Mouse (Mus musculus) heart, embryonic 12.5 days (tissue): ENCODE data around the gene Lrcol1. TPM values are rescaled to one million over a fixed set of nuclear protein-coding genes. Genes with fewer than 3 reads are reported as not detected.

Experiments
- ATAC-seq: fragments of 200-750 bp; cut with Nextera tagmentation; 2 replicates; pipeline ENCODE4 v1.8.0; 2017; ENCODE audit warnings: moderate TSS enrichment, moderate library complexity; ENCODE audit not compliant: insufficient number of reproducible peaks, low FRiP score
- H3K27ac ChIP-seq: fragments of 300-500 bp; sonication (generic); 2 replicates; pipeline ENCODE4 v1.5.1; 2016; ENCODE audit warnings: mild to moderate bottlenecking, moderate library complexity; ENCODE audit not compliant: poor library complexity, severe bottlenecking
- H3K27me3 ChIP-seq: fragments of 300-500 bp; sonication (generic); replicated peaks from 2 replicates; pipeline ENCODE4 v1.6.1; 2016; ENCODE audit warnings: mild to moderate bottlenecking, moderate library complexity
- H3K36me3 ChIP-seq: fragments of 300-500 bp; sonication (generic); 2 replicates; pipeline ENCODE4 v1.6.1; 2016; ENCODE audit warnings: mild to moderate bottlenecking, moderate library complexity
- H3K4me1 ChIP-seq: fragments of 300-500 bp; sonication (generic); replicated peaks from 2 replicates; pipeline ENCODE4 v1.6.1; 2016; ENCODE audit warnings: mild to moderate bottlenecking
- H3K4me2 ChIP-seq: fragments of 300-500 bp; sonication (generic); 2 replicates; pipeline ENCODE4 v1.6.1; 2016; ENCODE audit warnings: mild to moderate bottlenecking, moderate library complexity
- H3K4me3 ChIP-seq: fragments of 300-500 bp; sonication (generic); 2 replicates; pipeline ENCODE4 v1.5.1; 2016; ENCODE audit warnings: mild to moderate bottlenecking
- H3K9ac ChIP-seq: fragments of 300-500 bp; sonication (generic); 2 replicates; pipeline ENCODE4 v1.6.1; 2016; ENCODE audit warnings: mild to moderate bottlenecking, moderate library complexity
- H3K9me3 ChIP-seq: fragments of 300-500 bp; sonication (generic); replicated peaks from 2 replicates; pipeline ENCODE4 v1.6.1; 2016; ENCODE audit warnings: mild to moderate bottlenecking, moderate library complexity
- WGBS: fragments of 180-500 bp; shearing (Covaris S2); methylation state at CpG from one replicate; pipeline ENCODE4 v1.1.7; 2016; 5-methylcytosine and 5-hydroxymethylcytosine counted together
- polyA plus RNA-seq: library from polyadenylated mRNA; unstranded; fragments of >200 nt; fragmentation: Nextera tagmentation; extraction: Ambion mirVana; gene quantifications from 2 replicates; pipeline ENCODE4 v1.2.1, GENCODE M21; 2016

The Lrcol1 gene
- polyA plus RNA-seq, 1 experiment from 2014 or later: not detected

DNA sequence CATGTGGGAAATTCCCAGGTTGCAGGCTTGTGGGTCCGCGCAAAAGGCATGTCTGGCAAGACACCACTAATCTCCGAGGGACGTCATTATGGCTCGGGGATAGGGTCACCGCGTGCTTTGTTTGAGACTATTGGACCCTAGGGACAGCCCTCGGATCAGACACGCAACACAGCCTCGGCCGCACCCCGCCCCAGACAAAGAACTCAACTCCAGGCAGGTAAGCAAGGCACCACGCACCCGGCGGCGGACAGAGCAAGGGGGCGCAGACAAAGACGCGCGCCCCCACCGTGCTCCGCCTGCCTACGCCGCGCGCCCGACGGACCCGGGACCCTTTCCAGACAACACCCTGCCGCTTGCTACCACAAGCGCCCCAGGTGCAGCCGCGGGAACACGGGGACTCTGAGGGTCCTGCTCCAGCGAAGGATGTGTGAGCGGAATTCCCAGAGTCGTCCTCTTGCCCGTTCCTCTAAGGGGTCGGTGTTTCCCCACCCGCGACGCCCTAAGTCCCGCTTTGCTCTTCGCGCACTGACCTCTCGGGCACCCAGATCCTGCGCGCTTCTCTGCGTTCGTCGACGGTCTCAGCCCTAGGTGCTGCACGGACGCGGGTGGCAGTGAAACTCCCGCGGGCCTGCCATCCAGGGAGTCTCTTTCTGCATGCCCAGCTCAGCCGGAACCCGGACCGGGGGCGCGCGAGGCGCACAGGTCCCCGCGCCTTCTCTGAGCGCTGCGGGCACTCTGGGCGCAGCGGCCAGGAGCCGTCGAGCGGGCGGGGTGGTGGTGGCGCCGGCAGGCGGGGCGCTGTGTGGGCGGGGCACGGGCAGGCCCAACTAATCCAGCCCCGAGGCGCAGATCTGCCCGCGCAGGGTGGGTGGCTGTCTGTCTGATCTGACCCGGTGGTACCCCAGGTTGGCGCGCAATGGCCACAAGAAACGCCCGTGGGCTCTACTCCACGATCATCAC, 42.1 kb downstream of the Lrcol1 start:
- peaks cover 27% of the 10 kb centered on the region for H3K4me1 ChIP-seq
- peak; percentile 80 for ATAC-seq
- peak overlapping the region; percentile 64 for H3K9ac ChIP-seq
- no peak overlapping the region for H3K27ac ChIP-seq
- H3K4me2 ChIP-seq: peak overlapping the region; percentile 85
- H3K4me3 ChIP-seq: peak overlapping the region; percentile 63
- 1% methylated on average over 90 of the region's 90 CpGs for WGBS
- no peaks in the 10 kb centered on the region for H3K36me3 ChIP-seq
- peaks cover 15% of the 10 kb centered on the region for H3K27me3 ChIP-seq
- H3K9me3 ChIP-seq: no peaks in the 10 kb centered on the region

DNA sequence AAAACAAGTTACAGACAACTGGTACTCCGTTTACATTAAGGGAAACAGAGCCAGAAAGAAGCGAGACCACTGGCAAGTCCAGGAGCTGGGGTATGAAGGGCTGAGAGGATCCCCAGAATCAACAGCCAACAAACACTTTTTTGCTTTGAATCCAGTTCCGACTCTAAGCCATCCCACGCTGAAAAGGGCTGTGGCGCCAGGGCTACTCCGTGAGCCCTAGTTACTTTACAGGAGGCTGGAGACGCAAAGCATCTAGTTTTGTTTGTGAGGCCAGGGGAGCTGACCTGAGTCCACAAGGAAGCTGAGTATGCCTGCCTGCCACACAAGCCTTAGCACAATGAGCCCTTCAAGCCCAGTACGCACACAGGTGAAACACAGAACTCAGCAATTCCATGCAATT, 42.8 kb downstream of the Lrcol1 start:
- Histone ChIP-seq H3K9me3 (no peaks in the 10 kb centered on the region), H3K9ac (peak overlapping the region; percentile 64), H3K4me2 (peak overlapping the region; percentile 85), H3K4me1 (peaks cover 27% of the 10 kb centered on the region), H3K27me3 (peaks cover 15% of the 10 kb centered on the region), H3K27ac (no peak overlapping the region), H3K36me3 (0 out of 2 replicates have a peak, but pooled peaks cover 1% of the 10 kb centered on the region), H3K4me3 (peak overlapping the region; percentile 63)
- ATAC-seq: no peak
- 21% methylated on average over 8 of the region's 8 CpGs for WGBS

DNA sequence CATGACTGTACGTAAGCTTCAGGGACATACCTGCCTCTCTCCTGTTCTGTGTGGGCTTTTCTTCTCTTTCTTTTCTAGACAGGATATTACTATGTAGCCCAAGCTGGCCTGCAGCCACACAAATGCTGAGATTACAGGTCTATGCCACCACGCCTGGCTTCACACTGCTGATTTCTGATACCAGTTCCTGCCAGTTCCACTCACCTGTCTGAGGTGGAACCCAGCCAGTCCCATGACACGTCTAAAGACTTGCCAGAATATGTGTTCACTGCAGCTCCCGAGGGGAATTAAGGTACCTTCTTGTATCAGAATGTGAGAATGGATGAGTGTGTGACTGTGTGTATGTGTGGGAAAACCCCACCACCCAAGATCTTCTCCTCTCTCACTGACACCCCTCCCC, 46.1 kb downstream of the Lrcol1 start:
- H3K9ac ChIP-seq: no peak overlapping the region
- WGBS: 81% methylated on average over 4 of the region's 4 CpGs
- H3K27ac ChIP-seq: no peak overlapping the region
- no peak overlapping the region for H3K4me3 ChIP-seq
- peaks cover 19% of the 10 kb centered on the region for H3K4me1 ChIP-seq
- H3K36me3 ChIP-seq: 0 out of 2 replicates have a peak, but pooled peaks cover 9% of the 10 kb centered on the region
- no peak for ATAC-seq
- H3K9me3 ChIP-seq: no peaks in the 10 kb centered on the region
- H3K4me2 ChIP-seq: no peak overlapping the region
- H3K27me3 ChIP-seq: peaks cover 9% of the 10 kb centered on the region

DNA sequence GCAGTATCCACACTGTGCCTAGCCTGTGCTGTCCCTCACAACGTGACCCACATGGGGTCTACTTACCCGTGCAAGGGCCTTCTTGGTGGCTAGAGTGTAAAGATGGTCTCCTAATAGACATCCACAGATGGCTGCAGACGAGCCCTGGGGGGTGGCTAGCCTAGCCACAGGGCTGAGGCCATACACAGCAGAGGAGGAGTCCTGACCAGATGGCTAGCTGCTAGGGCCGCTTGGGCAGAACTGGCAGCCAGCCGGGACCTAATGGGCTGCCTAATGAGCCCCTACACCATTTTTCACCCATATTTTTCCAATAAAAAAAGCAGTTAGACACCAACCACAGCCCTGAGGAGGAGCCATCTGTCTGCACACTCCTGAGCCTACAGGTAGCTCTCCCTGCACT, 48.2 kb downstream of the Lrcol1 start:
- Histone ChIP-seq H3K4me2 (no peak overlapping the region), H3K36me3 (0 out of 2 replicates have a peak, but pooled peaks cover 9% of the 10 kb centered on the region), H3K4me3 (no peak overlapping the region), H3K9ac (no peak overlapping the region), H3K9me3 (no peaks in the 10 kb centered on the region), H3K27ac (no peak overlapping the region), H3K27me3 (no peaks in the 10 kb centered on the region), H3K4me1 (peaks cover 9% of the 10 kb centered on the region)
- ATAC-seq: no peak
- 81% methylated on average over 5 of the region's 5 CpGs for WGBS

DNA sequence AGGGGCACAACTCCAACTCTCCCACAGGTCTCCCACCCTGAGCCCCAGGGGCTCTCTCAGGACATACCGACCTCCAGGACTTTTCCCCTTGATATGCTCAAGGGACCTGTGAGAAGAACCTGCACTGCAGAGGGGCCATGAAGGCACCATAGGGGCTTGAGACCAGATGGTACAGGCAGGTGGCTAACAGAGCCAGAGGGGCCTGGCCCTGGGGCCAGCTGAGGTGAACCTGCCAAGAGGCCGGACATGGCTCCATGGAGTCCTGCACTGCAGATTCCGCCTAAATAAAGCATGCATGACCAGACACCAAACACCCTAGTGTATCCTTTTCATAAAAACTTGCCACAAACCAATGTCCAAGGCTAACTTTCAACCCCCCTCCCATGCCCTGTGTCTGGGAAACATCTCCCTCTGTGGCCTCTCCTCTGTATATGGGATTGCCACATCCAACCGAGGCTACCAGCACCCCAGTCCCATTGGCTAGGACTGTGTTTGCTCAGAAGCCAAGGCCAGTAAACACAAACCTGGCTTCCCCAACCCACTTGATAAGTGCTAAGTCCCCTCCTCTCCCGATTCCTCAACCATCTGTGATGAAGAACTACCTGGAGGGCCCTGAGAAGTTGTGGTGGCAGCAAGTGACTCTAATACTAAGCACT, 50.6 kb downstream of the Lrcol1 start:
- 82% methylated on average over 5 of the region's 5 CpGs for WGBS
- no peak overlapping the region for H3K4me3 ChIP-seq
- no peaks in the 10 kb centered on the region for H3K9me3 ChIP-seq
- ATAC-seq: no peak
- H3K27me3 ChIP-seq: no peaks in the 10 kb centered on the region
- H3K4me1 ChIP-seq: 0 out of 2 replicates have a peak, but pooled peaks cover under 1% of the 10 kb centered on the region
- no peak overlapping the region; the same call in 1 of the 2 replicates for H3K9ac ChIP-seq
- H3K27ac ChIP-seq: no peak overlapping the region
- H3K4me2 ChIP-seq: no peak overlapping the region
- peaks cover 9% of the 10 kb centered on the region; the same call in 1 of the 2 replicates for H3K36me3 ChIP-seq

DNA sequence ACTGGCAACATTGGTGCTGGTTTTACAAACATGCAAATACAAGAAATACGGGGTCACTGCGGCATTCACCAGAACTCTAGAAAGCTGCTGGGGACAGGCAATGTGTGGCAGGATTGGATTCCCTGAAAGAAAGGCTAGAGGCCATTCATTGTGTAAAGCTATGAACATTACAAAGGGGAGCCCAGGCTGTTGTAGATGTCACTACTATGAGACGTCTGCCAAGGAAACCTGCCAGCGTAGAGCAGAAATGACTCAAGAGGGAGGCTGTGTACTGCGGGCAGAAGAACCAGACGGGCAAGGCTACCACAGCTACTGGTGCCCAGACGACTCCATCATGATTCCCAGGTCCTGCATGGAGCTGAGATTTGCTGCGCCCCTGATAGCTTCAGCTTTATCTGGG, 56.6 kb downstream of the Lrcol1 start:
- H3K9me3 ChIP-seq: no peaks in the 10 kb centered on the region
- H3K27me3 ChIP-seq: no peaks in the 10 kb centered on the region
- H3K36me3 ChIP-seq: no peaks in the 10 kb centered on the region; the same call in 1 of the 2 replicates
- H3K4me2 ChIP-seq: no peak overlapping the region
- WGBS: 90% methylated on average over 8 of the region's 8 CpGs
- no peak overlapping the region for H3K9ac ChIP-seq
- H3K27ac ChIP-seq: no peak overlapping the region
- no peak overlapping the region for H3K4me3 ChIP-seq
- H3K4me1 ChIP-seq: peaks cover 21% of the 10 kb centered on the region
- no peak for ATAC-seq

DNA sequence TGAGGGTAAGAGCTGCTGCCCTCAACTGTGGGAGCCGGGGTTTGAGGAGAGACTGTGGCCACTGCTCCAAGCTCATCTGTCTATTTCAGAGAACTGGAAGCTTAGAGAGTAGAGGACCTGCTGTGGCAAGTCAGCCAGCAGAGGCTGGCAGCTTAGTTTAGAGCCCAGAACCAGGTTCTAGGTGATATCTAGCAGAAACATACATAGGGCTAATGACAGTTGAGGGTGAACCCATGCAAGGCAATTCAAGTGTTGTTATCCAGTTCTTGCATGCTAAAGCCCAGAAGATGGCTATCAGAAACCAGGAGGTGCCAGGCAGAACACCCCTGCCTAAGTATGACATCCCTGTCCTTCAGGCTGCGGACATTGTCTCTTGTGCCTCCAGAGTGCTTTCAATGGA, 58.0 kb downstream of the Lrcol1 start:
- Histone ChIP-seq H3K9me3 (no peaks in the 10 kb centered on the region), H3K4me3 (no peak overlapping the region), H3K27ac (no peak overlapping the region), H3K4me2 (no peak overlapping the region), H3K27me3 (no peaks in the 10 kb centered on the region), H3K9ac (no peak overlapping the region), H3K36me3 (no peaks in the 10 kb centered on the region; the same call in 1 of the 2 replicates), H3K4me1 (peaks cover 30% of the 10 kb centered on the region)
- WGBS: 93% methylated on average over 2 of the region's 2 CpGs
- ATAC-seq: no peak

DNA sequence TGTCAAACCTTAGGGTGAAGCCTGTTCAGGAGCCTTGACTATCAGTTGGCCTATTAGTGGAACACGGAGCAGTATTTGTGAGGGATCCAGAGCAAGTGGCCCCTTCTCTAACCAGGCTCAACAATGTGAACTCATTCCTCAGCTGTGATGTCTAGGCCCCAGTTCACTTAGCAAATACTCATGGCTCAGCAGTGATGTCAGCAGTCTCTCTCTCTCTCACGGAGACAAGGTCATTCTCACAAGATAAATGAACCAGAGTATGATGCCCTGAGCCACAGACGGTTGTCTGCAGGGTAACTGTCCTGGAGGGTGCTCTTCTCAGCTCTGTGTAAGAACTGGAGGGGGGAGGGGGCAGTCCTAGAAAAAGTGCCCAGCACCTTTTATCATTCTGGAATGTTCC, 59.4 kb downstream of the Lrcol1 start:
- Histone ChIP-seq H3K9me3 (no peaks in the 10 kb centered on the region), H3K27ac (peak overlapping the region; percentile 67), H3K4me3 (no peak overlapping the region), H3K4me1 (peaks cover 30% of the 10 kb centered on the region), H3K27me3 (no peaks in the 10 kb centered on the region), H3K9ac (no peak overlapping the region), H3K4me2 (no peak overlapping the region), H3K36me3 (peaks cover 7% of the 10 kb centered on the region; the same call in 1 of the 2 replicates)
- ATAC-seq: peak; percentile 36; the same call in 1 of the 2 replicates
- WGBS: 23% methylated on average over 3 of the region's 3 CpGs

Other genes starting within 250 kb of the Lrcol1 start
- gene Plcxd1, start 244.8 kb upstream of the Lrcol1 start, polyA plus RNA-seq: 0.63 and 0.73 TPM in 2 replicates
- 25.1 and 25.4 TPM in 2 replicates for gene Gtpbp6, start 236.5 kb upstream of the Lrcol1 start, polyA plus RNA-seq
- 2.3 and 2.6 TPM in 2 replicates for gene Zfp605, start 234.6 kb upstream of the Lrcol1 start, polyA plus RNA-seq
- gene Chfr, start 208.9 kb upstream of the Lrcol1 start, polyA plus RNA-seq: 33.0 and 34.9 TPM in 2 replicates
- gene Golga3, start 168.0 kb upstream of the Lrcol1 start, polyA plus RNA-seq: 22.9 and 25.7 TPM in 2 replicates
- gene Ankle2, start 113.7 kb upstream of the Lrcol1 start, polyA plus RNA-seq: 24.6 and 27.4 TPM in 2 replicates
- 59.1 and 59.4 TPM in 2 replicates for gene Pgam5, start 74.8 kb upstream of the Lrcol1 start, polyA plus RNA-seq
- 14.8 and 16.6 TPM in 2 replicates for gene Pxmp2, start 58.5 kb upstream of the Lrcol1 start, polyA plus RNA-seq
- 24.7 and 26.6 TPM in 2 replicates for gene Pole, start 58.4 kb upstream of the Lrcol1 start, polyA plus RNA-seq
- gene P2rx2, start 1.5 kb upstream of the Lrcol1 start, polyA plus RNA-seq: 0.22 TPM in 1 of 2 replicates, not detected in the other
- 14.4 and 14.8 TPM in 2 replicates for gene Fbrsl1, start 103.8 kb downstream of the Lrcol1 start, polyA plus RNA-seq
- gene Galnt9, start 199.6 kb downstream of the Lrcol1 start, polyA plus RNA-seq: not detected in 2 replicates